Mouse (Mus musculus): ENCODE measurements around the gene Gm13212. TPM values are rescaled to one million over a fixed set of nuclear protein-coding genes. Genes with fewer than 3 reads are reported as not detected.
"Not testable (repeated sequence)": the region's sequence is repeated elsewhere in the genome, so short reads cannot be mapped to it uniquely, and the experiment has no call there.

Gm13212 gene
- total RNA-seq (2021): 1 to 10 TPM in 1 of 2 experiments, under 1 TPM in 1; 0.64 to 2.4 TPM
- long read RNA-seq, experiment 1: 0 reads
- long read RNA-seq, experiment 2: 0 reads

DNA sequence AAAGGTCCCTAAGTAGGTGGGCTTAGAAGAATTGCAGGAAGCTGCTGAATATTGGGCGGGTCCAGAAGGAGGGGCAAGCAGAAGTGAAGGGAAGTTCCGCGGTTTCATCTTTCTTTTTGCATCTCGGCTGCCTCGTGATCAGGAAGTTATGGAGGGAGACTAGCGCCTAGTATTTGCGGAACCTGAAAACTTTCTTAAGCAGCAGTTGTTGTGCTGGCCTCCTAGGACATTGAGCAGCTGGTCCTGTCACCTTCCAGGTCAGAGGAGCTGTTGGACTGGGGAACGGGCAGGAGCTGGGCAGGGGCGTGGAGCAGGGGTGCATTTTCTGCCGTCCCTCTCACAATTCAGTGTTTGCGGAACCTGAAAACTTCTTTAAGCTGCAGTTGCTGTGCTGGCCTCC lies at the start of gene Gm13212:
Gm13212 (plus strand) TSS at position 89 of the 400 bp plus-strand sequence.
- not testable (repeated sequence) for DNase-seq (ENCODE audit: low spot score in 2 of 2)

DNA sequence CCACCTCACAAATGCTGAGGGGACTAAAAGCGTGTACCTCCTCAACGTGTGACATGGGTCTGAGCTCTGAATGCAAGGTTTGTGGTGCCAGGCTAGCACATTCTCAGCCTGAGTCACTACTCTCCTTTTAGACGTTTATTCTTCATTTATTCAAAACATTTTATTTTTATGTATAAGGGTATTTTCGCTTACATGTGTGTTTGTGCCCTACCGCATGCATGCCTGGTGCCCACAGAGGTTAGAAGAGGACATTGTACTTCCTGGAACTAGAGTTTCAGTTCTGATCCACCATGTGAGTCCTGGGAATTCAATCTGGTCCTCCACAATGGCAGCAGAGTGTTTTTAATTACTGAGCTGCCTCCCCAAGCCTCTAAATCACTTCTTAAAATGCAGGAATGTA lies 41.1 kb upstream of the Gm13212 start:
- not testable (repeated sequence) for DNase-seq (ENCODE audit: low spot score in 2 of 2)

DNA sequence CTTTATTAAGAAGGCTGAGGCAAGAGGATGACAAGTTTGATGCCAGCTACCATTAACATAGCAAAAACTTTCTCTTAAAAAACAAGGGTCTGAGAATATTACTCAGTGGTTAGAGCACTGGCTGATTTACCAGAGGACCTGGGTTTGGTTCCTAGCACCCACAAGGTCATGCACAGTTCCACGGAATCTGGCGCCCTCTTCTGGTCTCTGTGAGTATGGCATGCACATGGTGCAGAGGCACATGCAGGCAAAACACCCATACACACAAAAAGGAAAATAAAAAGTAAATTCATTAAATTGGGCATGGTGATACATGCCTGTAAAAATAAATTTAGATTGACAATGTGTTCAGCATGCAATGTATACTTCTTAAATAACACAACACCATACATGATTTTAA lies 39.9 kb upstream of the Gm13212 start:
- DNase-seq (ENCODE audit: low spot score in 2 of 2): not testable (repeated sequence)

DNA sequence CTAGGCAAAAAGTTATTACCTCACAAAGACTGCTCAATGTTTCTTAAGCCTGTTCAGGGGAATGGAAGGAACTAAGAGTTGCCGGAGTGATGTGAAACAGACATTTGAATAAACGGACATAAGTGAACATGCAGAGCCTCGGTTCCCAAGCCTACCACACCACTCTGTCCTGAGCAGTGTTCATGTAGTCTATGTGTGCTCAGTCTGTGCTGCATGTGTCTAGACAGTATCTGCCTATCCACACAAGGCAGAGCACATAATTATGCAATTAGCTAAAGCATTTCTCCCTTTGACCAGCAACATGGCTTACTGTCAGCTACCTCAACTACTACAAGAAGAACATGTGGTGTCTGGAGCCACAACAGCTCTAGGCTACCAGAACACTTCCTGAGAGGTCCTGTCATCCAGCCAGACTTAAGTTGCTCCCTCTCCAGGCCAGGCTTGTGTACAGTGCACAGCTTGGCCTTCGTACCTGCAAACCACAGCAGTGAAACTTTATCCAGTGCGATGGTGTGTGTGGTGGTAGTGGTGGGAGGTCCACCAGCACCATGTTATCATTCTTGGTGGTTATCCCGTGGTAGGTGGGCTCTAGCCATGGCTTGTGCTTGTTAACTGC lies 39.1 kb upstream of the Gm13212 start:
- not testable (repeated sequence) for DNase-seq (ENCODE audit: low spot score in 2 of 2)

DNA sequence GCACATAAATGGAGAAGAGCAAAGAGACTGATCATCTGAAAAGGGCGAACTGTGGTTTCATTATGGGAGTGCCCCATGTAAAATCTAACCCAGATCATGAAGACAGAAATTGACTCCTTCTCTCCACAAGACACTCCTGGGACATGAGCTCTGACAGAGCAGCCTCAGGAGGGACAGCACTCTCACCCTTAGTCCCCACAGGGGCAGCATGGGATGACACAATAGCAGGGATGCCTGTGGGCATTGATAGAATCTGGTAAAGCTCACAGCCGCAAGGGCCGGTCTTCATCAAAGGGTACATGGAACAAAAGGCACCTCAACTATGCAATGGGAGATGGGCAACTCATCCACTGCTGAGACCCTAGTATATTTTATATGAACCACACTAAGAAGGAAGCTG lies 38.5 kb upstream of the Gm13212 start:
- not testable (repeated sequence) for DNase-seq (ENCODE audit: low spot score in 2 of 2)

DNA sequence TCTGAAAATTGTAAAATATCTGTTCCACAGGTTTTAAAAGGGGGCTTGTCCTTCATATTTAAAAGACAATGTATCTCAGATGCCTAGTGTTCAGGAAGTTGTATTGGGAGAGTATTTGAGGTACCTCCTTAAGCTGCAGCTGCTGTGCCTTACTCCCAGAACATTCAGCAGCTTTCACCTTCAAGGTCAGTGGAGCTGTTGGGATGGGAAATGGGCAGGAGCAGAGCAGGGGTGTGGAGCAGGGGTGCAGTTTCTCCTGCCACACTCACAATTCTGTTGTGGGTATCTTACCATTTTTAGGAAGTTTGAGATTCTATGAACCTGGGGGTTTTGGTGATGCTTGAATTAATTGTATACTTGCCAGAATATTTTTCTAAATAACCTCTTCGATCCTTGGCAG lies 28.3 kb upstream of the Gm13212 start:
- DNase-seq (ENCODE audit: low spot score in 2 of 2): no peak

DNA sequence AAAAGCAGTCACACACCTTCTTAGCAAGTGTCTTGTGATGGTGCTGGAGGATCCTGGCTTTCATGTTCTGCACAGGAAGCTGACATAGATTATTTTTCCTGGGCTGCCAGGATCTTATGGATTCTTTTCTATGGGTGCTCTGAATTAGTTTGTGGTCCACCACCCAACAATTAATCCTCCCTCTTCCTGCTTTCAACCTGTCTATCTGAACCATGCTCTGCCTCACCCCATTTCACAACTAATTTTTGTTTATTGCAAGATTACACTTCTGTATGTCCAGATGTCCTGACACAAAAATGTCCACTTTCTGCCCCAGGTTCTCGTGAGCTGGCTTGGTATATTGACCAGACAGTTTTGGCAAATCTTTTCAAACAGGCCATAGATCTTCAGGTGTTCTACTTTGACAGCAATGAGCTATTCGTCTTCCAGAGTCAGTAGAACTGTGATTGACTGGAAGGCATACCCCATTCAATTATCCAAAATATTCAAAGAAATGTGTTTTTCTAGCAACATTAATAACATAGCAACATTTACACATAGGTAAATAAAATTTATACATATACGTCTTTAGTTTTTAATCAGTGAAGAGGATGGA lies 25.4 kb upstream of the Gm13212 start:
- DNase-seq (ENCODE audit: low spot score in 2 of 2): no peak

DNA sequence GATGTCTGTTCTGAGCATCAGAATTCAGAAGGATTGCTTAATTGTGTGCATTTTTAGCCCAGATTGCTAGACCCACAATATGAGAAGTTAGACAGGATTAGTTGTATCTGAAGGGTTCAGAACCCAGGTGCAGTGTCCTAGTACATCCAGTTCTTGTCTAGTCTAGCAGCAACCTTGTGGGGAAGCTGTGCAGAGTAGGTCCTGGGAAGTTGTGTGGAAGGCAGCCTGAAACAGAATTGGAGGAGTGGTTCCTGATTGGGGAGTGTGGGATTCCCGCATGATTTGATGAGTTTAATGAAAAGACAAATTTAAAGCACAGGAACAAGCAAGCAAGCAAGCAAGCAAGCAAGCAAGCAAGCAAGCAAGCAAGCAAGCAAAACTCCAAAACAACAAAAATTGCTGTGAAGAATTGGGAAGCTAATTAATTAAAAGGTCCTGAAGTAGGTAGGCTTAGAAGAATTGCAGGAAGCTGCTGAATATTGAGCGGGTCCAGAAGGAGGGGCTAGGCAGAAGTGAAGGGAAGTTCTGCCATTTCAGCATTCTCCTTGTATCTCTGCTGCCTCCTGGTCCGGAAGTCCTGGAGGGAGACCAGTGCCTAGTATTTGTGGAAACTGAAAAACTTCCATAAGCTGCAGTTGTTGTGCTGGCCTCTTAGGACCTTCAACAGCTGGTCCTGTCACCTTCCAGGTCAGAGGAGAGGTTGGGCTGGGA lies 20.7 kb upstream of the Gm13212 start:
- no peak for DNase-seq (ENCODE audit: low spot score in 2 of 2)

DNA sequence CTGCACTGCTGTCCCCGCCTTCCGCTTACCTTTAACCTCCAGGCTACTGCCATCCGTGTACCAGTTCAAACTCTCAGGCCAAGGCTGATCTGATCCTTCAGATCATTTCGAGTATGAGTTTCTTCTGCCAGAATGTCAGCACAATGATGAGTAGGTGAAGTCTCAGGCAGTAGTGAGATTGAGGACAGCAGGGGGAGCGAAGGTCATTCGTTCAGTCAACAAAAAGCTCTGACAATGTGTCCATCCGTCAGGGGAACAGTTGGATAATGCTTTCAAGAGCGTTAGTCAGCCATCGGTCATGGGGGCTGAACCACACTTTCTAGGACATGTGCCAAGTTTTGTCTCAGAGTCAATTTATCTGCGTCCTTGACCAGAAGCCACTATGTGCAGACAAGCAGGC lies 14.5 kb upstream of the Gm13212 start:
- not testable (repeated sequence) for DNase-seq (ENCODE audit: low spot score in 2 of 2)

DNA sequence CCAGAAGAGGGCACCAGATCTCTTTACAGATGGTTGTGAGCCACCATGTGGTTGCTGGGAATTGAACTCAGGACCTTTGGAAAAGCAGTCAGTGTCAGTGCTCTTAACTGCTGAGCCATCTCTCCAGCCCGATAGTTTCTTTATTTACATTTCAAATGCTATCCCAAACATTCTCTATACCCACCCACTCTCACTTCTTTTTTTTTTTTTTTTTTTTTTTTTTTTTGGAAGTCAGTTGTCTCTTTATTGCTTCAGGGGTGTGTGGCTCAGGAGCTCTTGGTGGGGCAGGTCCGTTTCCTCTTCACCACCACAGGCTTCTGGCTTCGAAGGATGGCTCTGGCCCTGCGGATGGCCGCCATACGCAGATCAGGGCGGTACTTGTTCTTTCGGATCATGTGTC lies 8.3 kb upstream of the Gm13212 start:
- not testable (repeated sequence) for DNase-seq (ENCODE audit: low spot score in 2 of 2)

DNA sequence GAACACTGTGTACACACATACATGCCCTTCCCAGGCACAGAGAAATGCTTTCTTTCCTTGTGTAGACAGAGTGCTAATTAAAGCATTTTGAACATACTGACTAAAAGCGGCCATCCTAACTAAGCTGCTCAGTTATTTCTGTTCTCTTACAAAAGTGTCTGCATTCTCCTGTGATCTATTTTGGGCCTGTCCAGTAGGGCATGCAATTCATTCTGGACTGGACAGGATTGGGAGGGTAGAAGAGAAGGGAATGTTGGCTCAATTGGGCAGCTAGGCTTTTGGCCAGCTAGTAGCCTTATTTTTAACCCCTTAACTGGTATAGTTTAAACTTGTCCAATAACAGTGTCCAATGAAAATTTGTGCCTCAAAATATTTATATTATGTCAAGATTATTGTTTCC lies 4.6 kb upstream of the Gm13212 start:
- not testable (repeated sequence) for DNase-seq (ENCODE audit: low spot score in 2 of 2)

DNA sequence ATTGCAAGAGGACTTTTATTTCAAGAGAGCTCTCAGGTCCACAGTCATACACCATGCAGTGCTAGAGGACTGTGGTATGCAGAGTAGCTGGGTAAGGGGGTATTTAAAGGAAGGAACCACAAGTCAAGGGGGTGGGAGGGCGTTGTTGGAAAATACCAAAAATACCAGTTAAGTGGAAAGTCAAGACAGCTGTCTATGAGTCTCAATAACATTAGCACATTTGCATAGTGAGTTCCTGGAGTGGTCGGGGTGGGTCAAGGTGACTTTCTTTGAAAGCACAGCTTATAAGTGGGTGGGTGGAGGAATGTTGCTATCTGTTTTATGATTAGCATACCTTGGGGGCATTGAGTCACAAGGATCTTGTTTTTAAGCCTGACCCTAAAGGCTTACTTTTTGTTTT lies 1.1 kb downstream of the Gm13212 start:
- DNase-seq (ENCODE audit: low spot score in 2 of 2): not testable (repeated sequence)

DNA sequence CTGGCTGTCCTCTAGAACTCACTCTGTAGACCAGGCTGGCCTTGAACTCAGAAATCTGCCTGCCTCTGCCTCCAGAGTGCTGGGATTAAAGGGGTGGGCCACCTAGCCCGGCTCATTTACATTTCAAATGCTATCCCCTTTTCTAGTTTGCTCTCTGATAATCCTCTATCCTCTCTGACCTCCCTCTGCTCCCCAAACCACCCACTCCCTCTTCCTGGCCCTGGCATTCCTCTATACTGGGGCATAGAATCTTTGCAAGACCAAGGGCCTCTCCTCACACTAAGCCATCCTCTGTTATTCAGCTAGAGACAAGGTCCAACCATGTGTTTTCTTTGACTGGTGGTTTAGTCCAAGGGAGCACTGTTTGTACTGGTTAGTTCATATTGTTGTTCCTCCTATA lies 9.2 kb downstream of the Gm13212 start:
- not testable (repeated sequence) for DNase-seq (ENCODE audit: low spot score in 2 of 2)

DNA sequence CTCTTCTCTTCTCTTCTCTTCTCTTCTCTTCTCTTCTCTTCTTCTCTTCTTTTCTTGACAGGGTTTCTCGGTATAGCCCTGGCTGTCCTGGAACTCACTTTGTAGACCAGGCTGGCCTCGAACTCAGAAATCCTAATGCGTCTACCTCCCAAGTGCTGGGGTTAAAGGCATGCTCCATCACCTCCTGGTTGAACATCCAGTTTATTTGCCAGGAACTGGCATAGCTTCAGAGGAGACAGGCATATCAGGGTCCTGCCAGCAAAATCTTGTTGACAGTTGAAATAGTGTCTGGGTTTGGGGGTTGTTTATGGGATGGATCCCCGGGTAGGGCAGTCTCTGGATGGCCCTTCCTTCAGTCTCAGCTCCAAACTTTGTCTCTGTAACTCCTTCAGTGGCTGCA lies 9.8 kb downstream of the Gm13212 start:
- not testable (repeated sequence) for DNase-seq (ENCODE audit: low spot score in 2 of 2)

DNA sequence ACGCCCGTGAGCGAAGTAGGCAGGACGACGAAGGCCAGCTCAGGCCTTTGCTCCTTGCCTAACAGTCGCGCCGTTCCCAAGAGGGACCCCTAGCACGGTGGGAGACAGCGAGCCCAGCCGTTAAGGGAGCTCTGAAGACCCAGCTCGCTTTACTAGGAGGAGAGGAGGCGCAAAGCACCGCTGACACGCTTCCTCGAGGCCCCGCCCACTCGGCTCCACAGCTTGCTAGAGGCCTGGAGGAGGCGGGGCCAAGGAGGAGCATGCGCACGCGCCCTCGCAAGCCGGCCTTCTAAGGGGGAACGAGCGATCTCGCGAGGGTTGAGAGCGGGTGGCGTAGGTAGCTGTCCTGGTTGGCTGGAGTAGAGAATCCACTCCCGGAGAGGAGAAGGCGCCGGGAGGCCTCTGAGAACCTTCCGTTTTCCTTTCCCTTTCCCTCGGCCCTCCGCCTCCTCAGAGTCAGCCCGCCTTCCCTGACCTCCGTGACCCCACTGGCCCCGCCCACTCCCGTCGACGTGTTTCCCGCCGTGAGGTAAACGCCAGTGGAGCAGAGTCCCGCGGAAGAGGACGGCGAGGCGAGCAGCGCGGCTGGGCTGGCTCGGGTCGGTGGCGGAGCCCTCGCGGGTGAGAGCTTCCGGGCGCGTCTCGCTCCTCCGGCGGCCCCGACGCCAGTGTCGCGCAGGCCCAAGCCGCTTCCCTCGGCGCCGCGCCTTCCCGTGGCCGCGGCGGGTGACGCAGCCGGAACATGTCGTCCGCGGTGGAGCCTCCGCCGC lies 55.6 kb downstream of the Gm13212 start:
- not testable (repeated sequence) for DNase-seq (ENCODE audit: low spot score in 2 of 2)

DNA sequence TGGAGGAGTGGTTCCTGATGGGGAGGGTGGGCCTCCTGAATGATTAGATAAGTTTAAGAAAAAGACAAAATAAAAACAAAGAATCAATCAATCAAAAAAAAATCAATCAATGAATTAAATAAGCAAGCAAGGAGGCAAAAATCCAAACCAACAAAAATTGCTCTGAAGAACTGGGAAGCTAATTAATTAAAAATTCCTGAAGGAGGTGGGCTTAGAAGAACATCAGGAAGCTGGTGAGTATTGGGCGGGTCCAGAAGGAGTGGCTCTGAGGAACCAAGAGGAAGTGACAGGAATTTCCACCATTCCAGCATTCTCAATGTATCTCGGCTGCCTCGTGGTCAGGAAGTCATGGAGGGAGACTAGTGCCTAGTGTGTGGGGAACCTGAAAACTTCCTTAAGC lies 85.4 kb downstream of the Gm13212 start, which contains the start of gene Zfp980:
Zfp980 (plus strand) TSS at position 301 of the 400 bp plus-strand sequence.
- not testable (repeated sequence) for DNase-seq (ENCODE audit: low spot score in 2 of 2)

DNA sequence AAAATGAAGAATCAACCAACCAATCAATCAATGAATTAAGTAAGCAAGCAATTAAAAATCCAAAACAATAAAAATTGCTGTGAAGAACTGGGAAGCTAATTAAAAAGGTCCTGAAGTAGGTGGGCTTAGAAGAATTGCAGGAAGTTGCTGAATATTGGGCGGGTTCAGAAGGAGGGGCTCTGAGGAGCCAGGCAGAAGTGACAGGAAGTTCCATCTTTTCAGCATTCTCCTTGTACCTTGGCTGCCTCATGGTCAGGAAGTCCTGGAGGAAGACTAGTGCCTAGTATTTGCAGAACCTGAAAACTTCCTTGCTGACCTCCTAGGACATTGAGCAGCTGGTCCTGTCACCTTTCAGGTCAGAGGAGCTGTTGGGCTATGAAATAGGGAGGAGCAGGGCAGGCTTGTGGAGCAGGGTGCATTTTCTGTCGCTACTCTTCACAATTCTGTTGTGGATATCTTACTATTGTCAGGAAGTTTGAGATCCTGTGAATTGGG lies 89.4 kb downstream of the Gm13212 start:
- DNase-seq (ENCODE audit: low spot score in 2 of 2): not testable (repeated sequence)

All from adrenal gland, adult 18-20 months (tissue).